In genomic region chr6:34520912-34521311, GRCm38 (mm10) we compare ENCODE assay signal across 19 mouse cellular contexts. TPM values are rescaled to one million over a fixed set of nuclear protein-coding genes. Genes with fewer than 3 reads are reported as not detected.
DNase-seq lines count a peak whose midpoint lies in the region; TF ChIP-seq lines count a peak whose summit lies in the region.
"Had no signal": no experiment of that assay in that cellular context is flagged by ENCODE, and none has a peak within 500 bp of the region (broad histone marks: within the 10 kb centered on the region; RNA-seq: fewer than 3 reads in every experiment).

No protein-coding gene starts in this region.

- intact Hi-C loops in gastrocnemius, adult 2 months (cut with DNase I) = no loop called here

- H3K4me1 ChIP-seq in embryonic facial prominence, embryonic 10.5 days = peaks cover 38% of the 10 kb centered on the region
- H3K4me1 ChIP-seq: heart, embryonic 15.5 days; kidney, embryonic 15.5 days had no signal

- H3K36me3 ChIP-seq in embryonic facial prominence, embryonic 10.5 days (replicated peaks) = no peaks in the 10 kb centered on the region
- H3K36me3 ChIP-seq: heart, embryonic 15.5 days; kidney, embryonic 15.5 days had no signal

- no peaks in the 10 kb centered on the region for H3K27me3 ChIP-seq in embryonic facial prominence, embryonic 10.5 days (replicated peaks; ENCODE audit: low read depth, poor library complexity, severe bottlenecking)
- H3K27me3 ChIP-seq: CH12.LX; heart, embryonic 15.5 days; kidney, embryonic 15.5 days had no signal

- H3K9me3 ChIP-seq in embryonic facial prominence, embryonic 10.5 days = no peaks in the 10 kb centered on the region
- H3K9me3 ChIP-seq: heart, embryonic 15.5 days; kidney, embryonic 15.5 days had no signal

- 26% methylated on average over 6 of the region's 6 CpGs for WGBS in embryonic facial prominence, embryonic 10.5 days

- DNase-seq in gastrocnemius, adult 2 months = no peak
- DNase-seq in gastrocnemius, postnatal 10 days = no peak
- peak; percentile 80 for DNase-seq in embryonic facial prominence, embryonic 10.5 days (ENCODE audit: low spot score)
- DNase-seq in forelimb bud, embryonic 11.5 days (ENCODE audit: low read depth, low spot score) = peak; percentile 69
- DNase-seq in mesoderm, embryonic 11.5 days (ENCODE audit: low read depth, low spot score) = peak; percentile 40
- no peak for DNase-seq in layer of hippocampus, postnatal 36 days
- DNase-seq in adrenal gland, postnatal 36 days = no peak
- DNase-seq: cerebellum, adult 2 months; cerebellum, postnatal 36 days; heart, adult 11 months; heart, postnatal 4 days; kidney, postnatal 4 days; lung, adult 18-20 months; lung, postnatal 36 days; thymus, postnatal 36 days had no signal

- peak overlapping the region; percentile 85 for H3K27ac ChIP-seq in gastrocnemius, adult 2 months
- peak overlapping the region; percentile 86 for H3K27ac ChIP-seq in embryonic facial prominence, embryonic 10.5 days (replicated peaks)
- H3K27ac ChIP-seq: heart, embryonic 15.5 days; hindbrain, postnatal 0 days; kidney, embryonic 15.5 days had no signal

- no peak for TF ChIP-seq CTCF in gastrocnemius, adult 2 months (IDR thresholded peaks at IDR 0.05)

- no peak overlapping the region for H3K4me3 ChIP-seq in gastrocnemius, adult 2 months
- no peak overlapping the region for H3K4me3 ChIP-seq in embryonic facial prominence, embryonic 10.5 days
- H3K4me3 ChIP-seq: heart, embryonic 15.5 days; kidney, embryonic 15.5 days had no signal

RNA-seq across cellular contexts. Expression of gene Bpgm, which starts 44.9 kb away (rescaled TPM):
- 10 to 100 TPM; 87.2 to 92.8 TPM for total RNA-seq in gastrocnemius, adult 2 months (2021)
- total RNA-seq in gastrocnemius, postnatal 10 days (2021) = 10 to 100 TPM; 39.7 to 42.4 TPM
- polyA plus RNA-seq in embryonic facial prominence, embryonic 10.5 days (2016; fragmentation: Nextera tagmentation; extraction: Ambion mirVana) = 52.2 and 53.2 TPM in 2 replicates
- 10 to 100 TPM; 65.7 to 69.3 TPM for total RNA-seq in layer of hippocampus, postnatal 36 days (2021)
- 10 to 100 TPM; 27.3 to 33.0 TPM for total RNA-seq in adrenal gland, postnatal 36 days (2021)

Comparison
In these comparisons a context has a peak if more than half of its experiments do, and no peak if none do; other contexts are left out.
1. DNase-seq: peak in embryonic facial prominence, embryonic 10.5 days (single experiment), forelimb bud, embryonic 11.5 days (single experiment) and mesoderm, embryonic 11.5 days (single experiment); none in gastrocnemius, adult 2 months (single experiment), gastrocnemius, postnatal 10 days (single experiment), layer of hippocampus, postnatal 36 days (0 of 2) and adrenal gland, postnatal 36 days (0 of 2).